Mouse (Mus musculus) midbrain, embryonic 11.5 days (tissue): Measurements from ENCODE around the gene Cox7c. TPM values are rescaled to one million over a fixed set of nuclear protein-coding genes. Genes with fewer than 3 reads are reported as not detected.
"Not testable (repeated sequence)": the region's sequence is repeated elsewhere in the genome, so short reads cannot be mapped to it uniquely, and the experiment has no call there.

Experiments
- ATAC-seq: fragments of 200-750 bp; cut with Nextera tagmentation; 2 replicates; pipeline ENCODE4 v1.8.0; 2017; ENCODE audit warnings: moderate TSS enrichment, moderate library complexity; ENCODE audit not compliant: low FRiP score
- DNase-seq: peaks from one replicate; pipeline ENCODE4 v3.0.0; 2015; ENCODE audit warnings: low spot score; ENCODE audit errors: missing footprints
- H3K27ac ChIP-seq: fragments of 300-500 bp; sonication (generic); 2 replicates; pipeline ENCODE4 v1.5.1; 2014; ENCODE audit warnings: low read depth, low read length
- H3K27me3 ChIP-seq: fragments of 300-500 bp; sonication (generic); 2 replicates; pipeline ENCODE4 v1.6.1; 2014; ENCODE audit warnings: mild to moderate bottlenecking, low read length, moderate library complexity, mixed read lengths; ENCODE audit not compliant: control insufficient read depth, insufficient read depth
- H3K36me3 ChIP-seq: fragments of 300-500 bp; sonication (generic); 2 replicates; pipeline ENCODE4 v1.6.1; 2014; ENCODE audit warnings: mild to moderate bottlenecking, low read length, moderate library complexity, mixed read lengths; ENCODE audit not compliant: control insufficient read depth, insufficient read depth
- H3K4me1 ChIP-seq: fragments of 300-500 bp; sonication (generic); 2 replicates; pipeline ENCODE4 v1.6.1; 2014; ENCODE audit warnings: low read length; ENCODE audit not compliant: control insufficient read depth, insufficient read depth
- H3K4me2 ChIP-seq: fragments of 300-500 bp; sonication (generic); 2 replicates; pipeline ENCODE4 v1.6.1; 2014; ENCODE audit warnings: mild to moderate bottlenecking, moderate library complexity
- H3K4me3 ChIP-seq: fragments of 300-500 bp; sonication (generic); 2 replicates; pipeline ENCODE4 v1.5.1; 2014; ENCODE audit warnings: low read depth, low read length
- H3K9ac ChIP-seq: fragments of 300-500 bp; sonication (generic); 2 replicates; pipeline ENCODE4 v1.6.1; 2014; ENCODE audit warnings: low read length
- H3K9me3 ChIP-seq: fragments of 300-500 bp; sonication (generic); 2 replicates; pipeline ENCODE4 v1.6.1; 2016; ENCODE audit warnings: low read length; ENCODE audit not compliant: control insufficient read depth
- WGBS: fragments of 180-500 bp; shearing (Covaris S2); extraction: QIAGEN DNeasy Blood & Tissue Kit; methylation state at CpG from one replicate; pipeline ENCODE4 v1.1.7; 2014; 5-methylcytosine and 5-hydroxymethylcytosine counted together
- polyA plus RNA-seq: library from polyadenylated mRNA; unstranded; fragments of >200 nt; fragmentation: Nextera tagmentation; extraction: Ambion mirVana; gene quantifications from 2 replicates; pipeline ENCODE4 v1.2.1, GENCODE M21; 2014

Gene Cox7c
- 633 and 665 TPM in 2 replicates for polyA plus RNA-seq

DNA sequence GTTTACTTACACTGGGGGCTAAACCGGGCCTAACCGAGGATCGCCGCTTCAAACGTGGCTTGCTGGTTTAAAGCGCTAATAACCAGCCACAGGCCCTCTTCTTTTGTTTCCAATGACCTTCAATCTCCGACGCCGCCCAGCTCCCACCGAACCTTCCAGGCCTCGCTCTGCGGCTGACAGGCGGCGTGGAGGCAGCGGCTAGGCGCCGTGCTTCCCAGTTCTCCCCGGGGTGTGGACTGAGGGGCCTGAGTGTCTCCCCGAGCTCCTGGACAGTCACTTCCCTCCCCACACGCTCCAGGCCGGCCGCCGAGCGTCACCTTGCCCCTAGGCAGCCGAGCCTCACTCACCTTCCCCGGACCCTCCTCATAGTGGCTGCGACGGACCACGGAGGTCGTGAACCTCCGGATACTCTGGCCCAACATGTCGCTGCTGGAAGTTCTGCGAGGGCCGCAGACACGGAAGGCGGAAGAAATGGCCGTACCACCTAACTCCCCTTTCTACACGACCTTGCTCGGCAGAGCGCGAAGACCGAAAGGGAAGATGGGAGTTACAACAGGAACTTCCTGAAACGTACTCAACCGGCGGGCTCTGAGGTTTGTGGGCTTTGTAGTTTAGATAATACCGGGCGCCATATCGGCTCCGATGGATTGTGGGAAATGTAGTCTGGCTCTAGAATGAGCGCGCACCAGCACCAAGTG is at the start of gene Cox7c:
Gene Cox7c (minus strand): TSS at position 651 of the 698 bp plus-strand sequence.
- peak; percentile 97 for DNase-seq
- Histone ChIP-seq H3K9me3 (no peaks in the 10 kb centered on the region), H3K27me3 (no peaks in the 10 kb centered on the region), H3K4me3 (peak within 1 kb of the TSS; percentile 75), H3K4me1 (no peaks in the 10 kb centered on the region), H3K27ac (peak within 1 kb of the TSS; percentile 50), H3K36me3 (no peaks in the 10 kb centered on the region; the same call in 1 of the 2 replicates), H3K4me2 (peak within 1 kb of the TSS; percentile 54), H3K9ac (peak within 1 kb of the TSS; percentile 95)
- ATAC-seq = peak; percentile 98
- under 1% methylated on average over 44 of the region's 51 CpGs for WGBS

DNA sequence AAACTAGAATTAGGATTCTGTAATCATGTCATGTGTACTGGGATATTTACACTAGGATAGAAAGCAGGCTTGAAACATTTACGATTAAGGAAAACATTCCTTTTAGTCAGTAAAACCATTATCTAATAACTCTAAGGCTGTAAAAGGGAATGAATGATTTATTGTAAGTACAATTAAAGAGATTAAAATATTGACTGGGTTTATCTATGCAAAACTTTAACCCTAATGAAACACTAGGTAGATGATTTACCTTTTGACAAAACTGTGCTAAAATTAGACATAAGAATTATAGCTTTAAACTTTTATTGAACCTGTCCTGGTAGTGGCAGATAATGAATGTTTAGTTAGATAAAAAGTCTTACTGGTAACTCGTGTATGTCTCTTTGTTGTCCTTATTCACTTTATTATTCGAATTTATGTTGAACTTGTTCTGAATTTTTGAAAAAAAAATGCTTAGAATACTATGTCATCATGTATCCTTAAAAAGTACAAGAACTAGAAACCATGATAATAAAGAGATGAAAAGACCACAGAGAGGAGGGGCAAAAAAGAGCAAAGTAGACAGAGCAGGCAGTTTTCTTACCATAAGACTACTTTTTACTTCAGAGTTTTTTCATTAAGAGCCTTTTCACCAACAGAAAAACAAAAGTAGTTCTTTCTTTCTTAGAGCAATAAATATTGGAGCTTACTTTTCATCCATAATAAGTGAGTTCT is 21.5 kb upstream of the Cox7c start:
- Histone ChIP-seq H3K36me3 (no peaks in the 10 kb centered on the region), H3K9me3 (no peaks in the 10 kb centered on the region), H3K4me2 (no peak overlapping the region), H3K4me3 (no peak overlapping the region), H3K27ac (no peak overlapping the region), H3K4me1 (no peaks in the 10 kb centered on the region), H3K27me3 (no peaks in the 10 kb centered on the region), H3K9ac (no peak overlapping the region)
- WGBS = 82% methylated on average over 3 of the region's 3 CpGs
- no peak for ATAC-seq
- DNase-seq = no peak

DNA sequence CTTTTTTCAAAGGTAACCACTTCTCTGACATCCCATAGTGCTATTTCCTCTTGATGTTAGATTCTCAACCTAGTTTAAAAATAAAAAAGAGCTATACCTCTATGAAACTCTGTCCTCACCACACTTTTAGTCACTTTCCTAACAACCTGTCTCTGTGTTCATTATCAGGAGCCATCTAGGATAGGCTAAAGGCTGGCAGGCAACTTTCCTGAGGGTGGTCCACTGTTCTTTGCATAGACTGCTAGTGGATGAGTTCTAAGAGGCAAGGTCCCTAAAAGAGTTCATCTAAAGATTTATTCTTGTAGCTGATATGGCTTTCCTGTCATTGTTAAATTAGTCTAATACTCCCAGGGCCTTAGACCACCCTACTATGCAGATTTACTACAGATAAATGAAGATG is 20.8 kb upstream of the Cox7c start:
- Histone ChIP-seq H3K27ac (no peak overlapping the region), H3K9me3 (no peaks in the 10 kb centered on the region), H3K27me3 (no peaks in the 10 kb centered on the region), H3K36me3 (no peaks in the 10 kb centered on the region), H3K9ac (no peak overlapping the region), H3K4me3 (no peak overlapping the region), H3K4me2 (no peak overlapping the region), H3K4me1 (no peaks in the 10 kb centered on the region)
- DNase-seq (no peak), ATAC-seq (no peak)

DNA sequence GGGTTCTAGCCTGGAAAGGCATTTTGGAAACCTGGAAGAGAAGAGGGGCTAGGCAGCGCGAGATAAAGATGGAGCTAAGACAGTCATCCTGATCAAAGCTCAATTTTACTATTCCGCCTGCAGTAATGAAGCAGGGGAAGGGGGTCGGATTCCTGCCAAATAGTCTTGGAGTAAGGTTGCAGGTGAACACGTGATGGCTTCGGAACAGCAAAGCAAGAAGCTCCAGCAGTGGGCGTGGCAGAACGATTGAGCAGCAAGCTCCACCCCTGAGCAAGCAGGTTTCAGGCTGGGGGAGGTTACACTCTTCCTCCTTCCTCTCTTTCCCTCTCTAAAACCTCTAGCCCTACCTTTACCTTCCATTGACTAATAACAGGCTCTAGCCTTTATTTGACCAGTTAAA is 7.4 kb upstream of the Cox7c start:
- H3K27me3 ChIP-seq, H3K27ac ChIP-seq, H3K4me1 ChIP-seq, H3K4me3 ChIP-seq, H3K36me3 ChIP-seq, DNase-seq, ATAC-seq, H3K9me3 ChIP-seq, H3K4me2 ChIP-seq, H3K9ac ChIP-seq: not testable (repeated sequence)
- WGBS = 33% methylated on average over 8 of the region's 8 CpGs

DNA sequence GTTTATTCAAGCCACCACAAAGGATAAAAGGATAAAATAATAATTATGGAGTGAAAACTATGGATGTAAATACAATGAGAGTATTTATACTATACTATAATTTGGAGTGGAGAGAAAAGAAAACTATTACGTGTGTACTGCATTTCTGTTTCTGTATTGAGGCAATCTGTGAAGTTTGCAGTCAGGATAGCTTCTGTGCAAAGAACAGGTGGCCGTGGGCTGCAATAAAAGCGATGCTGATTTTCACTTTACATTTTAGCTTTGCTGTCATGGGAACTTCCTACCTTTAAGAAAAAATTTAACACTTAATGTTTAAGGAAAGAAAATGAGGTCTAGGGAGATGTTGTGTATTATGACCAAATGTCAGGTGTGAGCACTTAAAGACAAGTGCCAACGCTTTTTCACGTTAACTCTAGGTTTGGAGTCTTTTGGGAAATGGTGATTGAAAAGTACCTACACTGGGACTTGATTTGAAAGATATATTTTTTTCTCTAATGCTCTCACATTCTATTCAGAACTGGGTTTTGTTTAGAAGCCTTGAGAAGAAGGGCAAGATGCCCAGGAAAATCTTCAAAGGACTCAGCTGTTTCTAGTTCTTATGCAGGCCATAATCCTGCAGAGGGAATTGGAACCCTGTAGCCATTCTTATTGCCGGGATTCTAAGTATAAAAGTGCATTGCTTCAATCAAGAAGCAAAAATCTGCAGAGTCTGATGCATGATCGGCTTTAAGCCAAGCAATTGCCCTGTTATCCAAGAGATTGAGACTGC is 41.6 kb downstream of the Cox7c start:
- DNase-seq (no peak), ATAC-seq (no peak)
- Histone ChIP-seq H3K4me1 (no peaks in the 10 kb centered on the region), H3K36me3 (no peaks in the 10 kb centered on the region), H3K4me3 (no peak overlapping the region), H3K9ac (no peak overlapping the region), H3K9me3 (no peaks in the 10 kb centered on the region), H3K27me3 (no peaks in the 10 kb centered on the region), H3K27ac (no peak overlapping the region), H3K4me2 (no peak overlapping the region)
- 80% methylated on average over 7 of the region's 7 CpGs for WGBS
